In the genomic region with DNA sequence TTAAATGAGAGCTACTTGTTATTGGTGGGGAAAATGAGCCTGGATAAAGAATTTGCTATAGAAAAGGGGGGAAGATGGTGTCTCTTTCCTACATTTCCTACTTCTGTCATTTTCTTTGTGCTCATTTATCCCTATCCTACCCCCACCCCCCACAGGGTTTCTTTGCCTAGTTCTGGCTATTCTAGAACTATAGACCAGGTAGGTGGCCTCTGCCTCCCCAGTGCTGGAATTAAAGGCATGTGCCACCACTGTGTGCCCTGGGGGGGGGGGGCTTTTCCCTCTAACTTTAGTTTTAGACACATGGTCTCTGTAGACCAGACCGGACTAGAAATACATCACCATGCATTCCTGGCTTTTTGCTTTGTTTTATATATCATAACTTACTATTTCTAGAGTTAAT, we compare ENCODE assay signal across 9 mouse cellular contexts. TPM values are rescaled to one million over a fixed set of nuclear protein-coding genes. Genes with fewer than 3 reads are reported as not detected.
DNase-seq lines count a peak whose midpoint lies in the region; ATAC-seq and TF ChIP-seq lines count a peak whose summit lies in the region.
"Had no signal": no experiment of that assay in that cellular context is flagged by ENCODE, and none has a peak within 500 bp of the region (broad histone marks: within the 10 kb centered on the region; RNA-seq: fewer than 3 reads in every experiment).

No protein-coding gene starts in this region.

- whole genome bisulfite sequencing in embryonic facial prominence, embryonic 14.5 days: 38% methylated on average over 1 of the region's 1 CpGs
- 80% methylated on average over 1 of the region's 1 CpGs for WGBS in limb, embryonic 10.5 days
- WGBS in neural tube, embryonic 15.5 days: 56% methylated on average over 1 of the region's 1 CpGs

- peaks cover 10% of the 10 kb centered on the region for H3K4me1 ChIP-seq in embryonic facial prominence, embryonic 14.5 days (ENCODE audit: control insufficient read depth, insufficient read depth, low read length)
- peaks cover 20% of the 10 kb centered on the region for H3K4me1 ChIP-seq in limb, embryonic 10.5 days
- peaks cover 43% of the 10 kb centered on the region for H3K4me1 ChIP-seq in neural tube, embryonic 15.5 days

- H3K9me3 ChIP-seq in embryonic facial prominence, embryonic 14.5 days (ENCODE audit: control insufficient read depth, low read length): no peaks in the 10 kb centered on the region
- no peaks in the 10 kb centered on the region for H3K9me3 ChIP-seq in limb, embryonic 10.5 days (replicated peaks)
- no peaks in the 10 kb centered on the region for H3K9me3 ChIP-seq in neural tube, embryonic 15.5 days (replicated peaks)

- no peak overlapping the region for H3K27ac ChIP-seq in layer of hippocampus, adult 2 months
- no peak overlapping the region for H3K27ac ChIP-seq in embryonic facial prominence, embryonic 14.5 days (replicated peaks; ENCODE audit: low read depth, low read length)
- no peak overlapping the region for H3K27ac ChIP-seq in limb, embryonic 10.5 days
- no peak overlapping the region for H3K27ac ChIP-seq in neural tube, embryonic 15.5 days (replicated peaks)

- peak overlapping the region; percentile 87 for H3K4me3 ChIP-seq in layer of hippocampus, adult 2 months
- peak overlapping the region; percentile 100 for H3K4me3 ChIP-seq in embryonic facial prominence, embryonic 14.5 days (ENCODE audit: low read depth, low read length)
- peak overlapping the region; percentile 100 for H3K4me3 ChIP-seq in limb, embryonic 10.5 days
- H3K4me3 ChIP-seq in neural tube, embryonic 15.5 days (replicated peaks): peak overlapping the region; percentile 96

- H3K27me3 ChIP-seq in embryonic facial prominence, embryonic 14.5 days (replicated peaks; ENCODE audit: control insufficient read depth, insufficient read depth, low read length): no peaks in the 10 kb centered on the region
- no peaks in the 10 kb centered on the region for H3K27me3 ChIP-seq in limb, embryonic 10.5 days (ENCODE audit: low read depth, poor library complexity, severe bottlenecking)
- no peaks in the 10 kb centered on the region for H3K27me3 ChIP-seq in neural tube, embryonic 15.5 days (replicated peaks)

- H3K36me3 ChIP-seq in embryonic facial prominence, embryonic 14.5 days (ENCODE audit: control insufficient read depth, insufficient read depth, low read length): peaks cover 67% of the 10 kb centered on the region
- H3K36me3 ChIP-seq in limb, embryonic 10.5 days: peaks cover 74% of the 10 kb centered on the region
- peaks cover 34% of the 10 kb centered on the region for H3K36me3 ChIP-seq in neural tube, embryonic 15.5 days

- H3K4me2 ChIP-seq in embryonic facial prominence, embryonic 14.5 days (ENCODE audit: low read depth, low read length): peak overlapping the region; percentile 93
- peak overlapping the region; percentile 95 for H3K4me2 ChIP-seq in neural tube, embryonic 15.5 days

- no peak for DNase-seq in layer of hippocampus, adult 2 months (ENCODE audit: low spot score in 2 of 2)
- DNase-seq in layer of hippocampus, postnatal 14 days (ENCODE audit: low spot score in 2 of 2): no peak
- no peak for DNase-seq in embryonic facial prominence, embryonic 14.5 days (ENCODE audit: low spot score)
- DNase-seq in limb, embryonic 10.5 days (ENCODE audit: low spot score): no peak
- DNase-seq in layer of hippocampus, adult 9-10 months (ENCODE audit: low spot score): no peak
- no peak for DNase-seq in kidney, postnatal 14 days
- DNase-seq in gastrocnemius, adult 18-20 months (ENCODE audit: low spot score): no peak
- DNase-seq: gastrocnemius, postnatal 14 days had no signal

- peak overlapping the region; percentile 100 for H3K9ac ChIP-seq in embryonic facial prominence, embryonic 14.5 days (ENCODE audit: low read depth, low read length)
- H3K9ac ChIP-seq in neural tube, embryonic 15.5 days (replicated peaks): peak overlapping the region; percentile 41; the same call in 1 of the 2 replicates

- TF ChIP-seq CTCF in layer of hippocampus, adult 2 months (conservative IDR thresholded peaks at IDR 0.05): no peak

- no peak for ATAC-seq in embryonic facial prominence, embryonic 14.5 days (ENCODE audit: low read depth)
- no peak for ATAC-seq in neural tube, embryonic 15.5 days (ENCODE audit: low FRiP score)

RNA-seq across cellular contexts. Expression of a gene that starts 3.1 kb away (rescaled TPM):
- total RNA-seq in layer of hippocampus, adult 2 months (2021): 100 to 1,000 TPM; 279 to 306 TPM
- total RNA-seq in layer of hippocampus, postnatal 14 days (2021): 100 to 1,000 TPM; 303 to 304 TPM
- polyA plus RNA-seq in embryonic facial prominence, embryonic 14.5 days (2014; fragmentation: Nextera tagmentation; extraction: Ambion mirVana): 92.4 and 105 TPM in 2 replicates
- 114 and 122 TPM in 2 replicates for polyA plus RNA-seq in limb, embryonic 10.5 days (2016; fragmentation: Nextera tagmentation; extraction: Ambion mirVana)
- polyA plus RNA-seq in neural tube, embryonic 15.5 days (2015; fragmentation: Nextera tagmentation; extraction: Ambion mirVana): 67.3 and 67.6 TPM in 2 replicates
- 10 to 100 TPM; 54.9 to 65.1 TPM for total RNA-seq in gastrocnemius, adult 18-20 months (2021)

RNA-seq across cellular contexts. Expression of a gene that starts 36.7 kb away (rescaled TPM):
- 10 to 100 TPM; 12.9 to 14.3 TPM for total RNA-seq in layer of hippocampus, adult 2 months (2021)
- 10 to 100 TPM; 10.3 to 10.6 TPM for total RNA-seq in layer of hippocampus, postnatal 14 days (2021)
- 20.7 and 23.1 TPM in 2 replicates for polyA plus RNA-seq in embryonic facial prominence, embryonic 14.5 days (2014; fragmentation: Nextera tagmentation; extraction: Ambion mirVana)
- polyA plus RNA-seq in limb, embryonic 10.5 days (2016; fragmentation: Nextera tagmentation; extraction: Ambion mirVana): 34.8 and 35.3 TPM in 2 replicates
- 24.6 and 25.6 TPM in 2 replicates for polyA plus RNA-seq in neural tube, embryonic 15.5 days (2015; fragmentation: Nextera tagmentation; extraction: Ambion mirVana)
- total RNA-seq in gastrocnemius, adult 18-20 months (2021): 1 to 10 TPM; 4.2 to 5.3 TPM

RNA-seq across cellular contexts. Expression of a gene that starts 52.9 kb away (rescaled TPM):
- 10 to 100 TPM; 34.9 to 41.7 TPM for total RNA-seq in layer of hippocampus, adult 2 months (2021)
- 10 to 100 TPM; 31.0 to 31.6 TPM for total RNA-seq in layer of hippocampus, postnatal 14 days (2021)
- polyA plus RNA-seq in embryonic facial prominence, embryonic 14.5 days (2014; fragmentation: Nextera tagmentation; extraction: Ambion mirVana): 20.5 and 25.4 TPM in 2 replicates
- polyA plus RNA-seq in limb, embryonic 10.5 days (2016; fragmentation: Nextera tagmentation; extraction: Ambion mirVana): 18.4 and 23.2 TPM in 2 replicates
- 31.6 and 33.7 TPM in 2 replicates for polyA plus RNA-seq in neural tube, embryonic 15.5 days (2015; fragmentation: Nextera tagmentation; extraction: Ambion mirVana)
- total RNA-seq in gastrocnemius, adult 18-20 months (2021): 1 to 10 TPM; 3.6 to 4.6 TPM

RNA-seq across cellular contexts. Expression of a gene that starts 56.3 kb away (rescaled TPM):
- 10 to 100 TPM; 47.6 to 51.9 TPM for total RNA-seq in layer of hippocampus, adult 2 months (2021)
- total RNA-seq in layer of hippocampus, postnatal 14 days (2021): 10 to 100 TPM; 46.0 to 49.0 TPM
- 19.5 and 20.9 TPM in 2 replicates for polyA plus RNA-seq in embryonic facial prominence, embryonic 14.5 days (2014; fragmentation: Nextera tagmentation; extraction: Ambion mirVana)
- polyA plus RNA-seq in limb, embryonic 10.5 days (2016; fragmentation: Nextera tagmentation; extraction: Ambion mirVana): 24.5 and 28.0 TPM in 2 replicates
- polyA plus RNA-seq in neural tube, embryonic 15.5 days (2015; fragmentation: Nextera tagmentation; extraction: Ambion mirVana): 22.6 and 24.9 TPM in 2 replicates
- total RNA-seq in gastrocnemius, adult 18-20 months (2021): 10 to 100 TPM; 14.6 to 16.3 TPM

Comparison
In these comparisons a context has a peak if more than half of its experiments do, and no peak if none do; other contexts are left out.
1. RNA of a gene that starts 3.1 kb away (total RNA-seq): 279 to 306 TPM in layer of hippocampus, adult 2 months and 303 to 304 TPM in layer of hippocampus, postnatal 14 days; 54.9 to 65.1 TPM in gastrocnemius, adult 18-20 months; every median in the first group is over 4 times any median in the second.
2. RNA of a gene that starts 52.9 kb away (total RNA-seq): 34.9 to 41.7 TPM in layer of hippocampus, adult 2 months and 31.0 to 31.6 TPM in layer of hippocampus, postnatal 14 days; 3.6 to 4.6 TPM in gastrocnemius, adult 18-20 months; every median in the first group is over 4 times any median in the second.
3. Peak in every context shown above with its lines, with median percentiles within 50 percentile points of each other: H3K4me3 ChIP-seq.